Mouse (Mus musculus) embryo, embryonic 10.5 days (tissue): ENCODE data around the gene Sgcg.

Experiments used
- DNase-seq: peaks from one replicate; pipeline ENCODE4 v3.0.0-alpha.2; 2015; ENCODE audit warnings: low spot score

The Sgcg gene

GRCm38 (mm10) chr14:61258352-61258751, at the start of gene Sgcg:
TSS of gene Sgcg (minus strand) at chr14:61258490.
- no peak for DNase-seq

DNA sequence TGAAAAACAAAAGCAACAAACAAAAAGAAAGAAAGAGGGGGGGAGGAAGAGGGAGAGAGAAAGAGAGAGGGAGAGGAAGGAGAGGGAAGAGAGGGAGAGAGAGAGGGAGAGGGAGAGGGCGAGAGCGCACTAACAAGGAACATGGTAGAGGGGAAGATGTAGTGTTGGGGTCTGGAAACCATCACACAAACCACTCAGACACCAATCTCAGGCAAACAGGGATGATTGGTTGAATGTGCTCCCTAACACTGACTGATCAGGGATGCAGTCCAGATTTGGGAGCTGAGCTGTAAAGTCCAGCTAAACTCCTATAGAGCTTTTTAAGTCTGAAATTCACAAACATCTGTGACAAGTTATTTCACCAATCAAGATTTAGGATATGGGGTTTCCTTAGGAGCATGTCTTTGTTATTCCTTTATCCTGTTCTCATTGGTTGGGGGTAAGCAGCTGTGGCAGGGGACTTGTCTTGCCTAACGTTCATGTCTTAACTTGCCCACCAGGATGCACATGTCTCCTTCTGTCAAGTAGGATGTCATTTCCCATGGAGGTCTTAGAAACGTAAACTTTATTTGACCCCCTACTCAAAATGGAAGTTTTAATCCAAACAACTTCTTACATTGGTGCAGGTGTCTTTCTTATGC, 45.8 kb upstream of the Sgcg start:
- DNase-seq, result no peak

DNA sequence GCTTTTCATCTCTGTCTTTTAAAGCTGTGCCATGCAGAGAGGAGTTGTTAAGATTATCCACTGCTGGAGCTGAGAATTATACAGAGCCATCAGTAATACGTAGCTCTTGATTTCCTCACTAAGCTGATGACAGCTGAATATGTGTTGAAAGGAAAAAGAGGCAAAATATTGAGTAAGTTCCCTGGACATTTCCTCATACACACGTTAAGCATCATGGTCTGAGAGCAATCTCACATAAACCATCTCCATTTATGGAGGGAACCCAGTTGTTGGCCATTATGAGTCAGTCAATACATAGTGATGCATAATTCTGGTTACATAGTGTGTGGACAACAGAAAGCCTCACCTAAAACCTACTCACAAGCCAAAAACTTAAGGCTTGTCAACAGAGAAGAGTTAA, 44.1 kb upstream of the Sgcg start:
- DNase-seq, result no peak

GRCm38 (mm10) chr14:61301323-61301722, 43.0 kb upstream of the Sgcg start:
- no peak for DNase-seq

DNA sequence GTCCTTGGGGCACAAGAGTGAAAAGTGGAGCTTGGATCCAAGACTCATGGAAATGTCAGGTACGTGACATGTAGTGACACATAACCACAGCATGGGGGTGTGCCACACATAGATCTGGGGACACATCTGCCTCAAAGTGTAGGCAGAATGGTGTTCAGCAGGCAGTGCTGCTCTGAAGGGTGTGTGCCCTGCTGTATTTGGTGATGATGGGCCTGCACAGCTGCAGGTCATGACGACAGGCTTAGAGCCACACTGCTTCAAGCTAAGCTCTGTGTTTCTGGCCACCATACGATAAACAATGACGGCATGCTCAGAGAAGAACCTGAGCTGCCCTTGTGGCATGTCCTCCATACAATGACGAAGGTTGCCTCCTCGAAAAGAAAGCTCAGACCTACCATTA, 41.5 kb upstream of the Sgcg start:
- no peak for DNase-seq

- peak; percentile 88 for DNase-seq
Observed at GRCm38 (mm10) chr14:61294738-61295079, 36.4 kb upstream of the Sgcg start.

- peak; percentile 80 for DNase-seq
Observed at GRCm38 (mm10) chr14:61293884-61294737, 35.8 kb upstream of the Sgcg start.

- DNase-seq, result no peak
Observed at GRCm38 (mm10) chr14:61290664-61291063, 32.4 kb upstream of the Sgcg start.

DNA sequence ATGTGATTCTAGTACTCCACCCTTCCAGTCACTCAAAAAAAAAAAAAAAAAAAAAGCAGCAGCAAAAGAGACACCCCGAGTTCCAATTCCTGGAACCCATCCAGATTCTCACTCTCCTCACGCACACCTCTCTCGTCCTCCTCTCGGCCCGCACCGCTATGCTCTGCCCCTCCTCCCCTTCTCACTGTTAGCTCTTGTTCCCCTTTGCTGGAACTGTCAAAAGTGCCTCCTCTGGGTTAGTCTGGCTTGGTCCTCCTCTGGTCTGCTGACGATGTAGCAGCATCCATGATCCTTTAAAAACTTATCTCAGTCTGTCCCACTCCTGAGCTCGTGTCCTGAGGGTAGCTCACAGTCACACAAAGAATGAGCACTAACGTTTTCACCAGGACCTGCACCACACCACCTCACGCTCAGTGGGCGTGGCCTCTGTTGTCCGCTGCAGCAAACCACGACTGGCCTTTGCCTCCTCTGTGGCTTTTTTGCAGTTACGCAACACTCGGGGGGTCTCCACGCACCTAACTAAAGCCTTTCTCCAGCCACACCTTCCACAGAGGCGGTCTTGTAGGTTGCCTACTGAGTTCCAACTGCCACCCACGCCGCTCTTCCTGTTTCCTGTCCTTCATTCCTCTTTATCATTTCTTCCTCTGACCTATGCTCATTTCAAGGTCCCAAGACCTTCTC, 30.5 kb upstream of the Sgcg start:
- no peak for DNase-seq

- no peak for DNase-seq
Observed at GRCm38 (mm10) chr14:61278676-61279300, 20.5 kb upstream of the Sgcg start.

GRCm38 (mm10) chr14:61277285-61277684, 19.0 kb upstream of the Sgcg start:
- DNase-seq, result peak; percentile 46

DNA sequence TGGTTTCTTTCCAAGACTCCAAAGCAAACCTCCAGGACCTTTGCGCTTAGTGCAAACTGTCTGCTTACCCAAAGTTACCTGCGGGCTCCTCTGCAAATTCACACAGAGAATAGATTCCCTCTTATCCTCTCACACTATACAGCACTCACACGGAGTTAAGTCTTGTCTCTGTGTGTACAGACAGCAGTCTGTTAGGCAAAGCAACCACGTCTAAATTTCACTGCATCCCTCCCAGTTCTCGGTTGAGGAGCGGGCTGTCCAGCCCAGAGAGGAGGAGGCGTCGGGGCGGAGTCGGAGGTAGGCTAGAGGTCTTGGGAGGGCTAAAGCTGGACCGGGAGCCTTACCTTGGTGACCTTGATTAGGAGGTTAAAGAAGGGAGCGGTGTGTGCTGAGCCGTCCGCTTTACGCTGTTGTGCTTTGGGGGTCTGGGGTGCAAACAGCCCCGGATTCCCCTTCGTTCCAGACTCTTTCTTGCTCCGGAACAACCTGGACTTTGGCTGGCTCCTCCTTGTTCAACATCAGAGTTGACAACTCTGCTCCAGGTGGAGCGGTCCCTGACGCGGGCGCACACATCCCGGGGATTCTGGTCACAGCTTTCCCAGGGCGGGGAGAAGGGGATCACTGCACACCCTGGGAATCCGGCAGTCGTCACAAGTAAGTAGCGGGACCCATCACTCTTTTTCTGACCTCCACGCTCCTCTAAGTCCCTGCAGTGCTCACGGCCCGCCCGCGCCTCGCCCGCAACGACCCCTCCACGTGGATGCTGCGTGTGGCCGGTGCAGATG, 16.3 kb upstream of the Sgcg start:
- DNase-seq, result peak; percentile 16

GRCm38 (mm10) chr14:61267908-61268475, 9.7 kb upstream of the Sgcg start:
- no peak for DNase-seq

- DNase-seq, result peak; percentile 31
Observed at GRCm38 (mm10) chr14:61259084-61259483, 794 bp upstream of the Sgcg start.

GRCm38 (mm10) chr14:61252596-61253388, 5.5 kb downstream of the Sgcg start:
- no peak for DNase-seq

DNA sequence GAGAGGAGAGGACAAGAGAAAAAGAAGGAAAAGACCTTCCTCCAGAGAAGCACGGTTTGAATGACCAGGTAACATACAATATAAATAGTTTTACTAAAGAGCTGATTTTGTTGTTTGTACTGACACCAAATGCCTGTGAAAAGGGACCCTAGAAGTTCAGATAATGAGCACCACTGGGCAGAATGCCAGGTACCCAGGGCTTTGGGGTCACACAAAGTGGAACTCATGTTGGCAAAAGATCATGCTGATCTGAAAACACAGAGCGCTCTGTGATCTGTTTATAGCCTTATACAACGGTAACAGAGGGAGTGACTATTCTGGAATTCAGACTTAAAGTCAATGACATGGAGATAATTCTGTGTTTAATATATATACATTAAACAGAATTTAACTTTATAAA, 11.8 kb downstream of the Sgcg start:
- DNase-seq, result no peak

GRCm38 (mm10) chr14:61242611-61243010, 15.7 kb downstream of the Sgcg start:
- peak; percentile 62 for DNase-seq

DNA sequence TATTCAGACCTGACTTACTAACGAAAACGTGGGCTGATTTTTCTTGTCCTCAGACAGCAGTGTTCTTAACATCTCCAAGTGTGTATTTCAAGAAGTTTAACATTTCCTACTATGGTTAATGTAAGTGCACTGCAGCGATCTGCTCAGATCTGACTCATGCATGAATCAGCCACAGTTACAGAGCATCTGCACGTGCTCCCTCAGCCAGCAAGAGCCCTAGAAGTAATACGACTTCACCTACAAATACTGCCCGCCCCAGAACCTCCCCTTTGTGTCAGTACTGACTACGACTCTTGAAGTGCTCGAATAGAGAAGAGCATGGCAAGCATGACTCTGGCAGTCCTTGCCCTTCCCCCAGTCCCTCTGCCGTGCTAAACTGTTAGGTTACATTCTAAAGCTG, 19.5 kb downstream of the Sgcg start:
- no peak for DNase-seq

- no peak for DNase-seq
Observed at GRCm38 (mm10) chr14:61237101-61237654, 21.1 kb downstream of the Sgcg start.

DNA sequence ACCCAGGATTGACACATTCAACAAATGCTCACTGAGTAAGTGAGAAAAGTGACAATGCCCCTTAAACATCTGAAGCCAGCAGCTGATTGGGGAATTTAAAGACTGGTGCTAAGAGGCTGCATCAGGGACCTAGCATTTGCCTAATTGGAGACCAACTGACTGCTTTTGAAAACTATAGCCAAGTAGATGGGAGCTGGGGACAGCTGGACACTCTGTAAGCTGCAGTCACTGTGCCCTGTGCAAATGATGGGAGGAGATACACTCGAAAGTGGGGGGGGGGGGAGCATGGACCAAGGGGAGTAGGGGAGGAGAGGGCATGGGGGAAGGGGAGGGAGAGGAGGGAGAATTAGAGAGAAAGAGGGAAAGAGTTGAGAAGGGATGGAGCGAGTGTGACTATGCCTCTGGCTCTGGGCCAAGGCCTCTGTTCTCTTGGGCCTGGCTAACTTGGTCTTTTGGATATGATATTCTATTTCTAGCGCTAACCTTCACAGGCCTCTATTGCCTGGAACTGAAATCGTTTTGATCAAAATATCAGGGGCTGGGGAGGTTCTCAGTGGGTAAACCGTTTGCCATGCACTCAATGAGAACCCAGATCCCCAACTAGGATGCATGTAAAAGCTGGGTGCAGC, 22.3 kb downstream of the Sgcg start:
- DNase-seq, result no peak
